Mouse (Mus musculus) right cerebral cortex, postnatal 25 days (tissue): ENCODE results near the gene Gba2.
"Not testable (repeated sequence)": the region's sequence is repeated elsewhere in the genome, so short reads cannot be mapped to it uniquely, and the experiment has no call there.

Experiments used
- DNase-seq: peaks from one replicate; pipeline ENCODE4 v3.0.0; 2022

Gene Gba2

GRCm38 (mm10) chr4:43551854-43552253, 26.8 kb downstream of the Gba2 start:
- DNase-seq, result not testable (repeated sequence)

GRCm38 (mm10) chr4:43549055-43549454, 29.6 kb downstream of the Gba2 start:
- no peak for DNase-seq

- no peak for DNase-seq
Observed at GRCm38 (mm10) chr4:43547160-43547559, 31.5 kb downstream of the Gba2 start.

GRCm38 (mm10) chr4:43546375-43547047, 32.2 kb downstream of the Gba2 start:
- DNase-seq, result no peak

GRCm38 (mm10) chr4:43542044-43542443, 36.6 kb downstream of the Gba2 start:
- DNase-seq, result no peak

GRCm38 (mm10) chr4:43536031-43536430, 42.6 kb downstream of the Gba2 start:
- no peak for DNase-seq

- DNase-seq, result no peak
Observed at GRCm38 (mm10) chr4:43535628-43536027, 43.0 kb downstream of the Gba2 start.

- DNase-seq, result no peak
Observed at GRCm38 (mm10) chr4:43533270-43533669, 45.4 kb downstream of the Gba2 start.

GRCm38 (mm10) chr4:43530581-43530980, 48.1 kb downstream of the Gba2 start:
- peak; percentile 52 for DNase-seq

- no peak for DNase-seq
Observed at GRCm38 (mm10) chr4:43530081-43530501, 48.6 kb downstream of the Gba2 start.

GRCm38 (mm10) chr4:43528487-43528886, 50.2 kb downstream of the Gba2 start:
- no peak for DNase-seq

GRCm38 (mm10) chr4:43527880-43528279, 50.8 kb downstream of the Gba2 start:
- DNase-seq, result no peak

GRCm38 (mm10) chr4:43519956-43520355, 58.7 kb downstream of the Gba2 start:
- DNase-seq, result peak; percentile 83

- no peak for DNase-seq
Observed at GRCm38 (mm10) chr4:43519551-43519950, 59.1 kb downstream of the Gba2 start.
